Mouse (Mus musculus) cerebellum, adult 8-10 months (tissue): Measurements from ENCODE around the gene Cc2d2a.

Source experiments
- DNase-seq: peaks from one replicate; pipeline ENCODE4 v3.0.0; 2022

Cc2d2a gene

GRCm38 (mm10) chr5:43728375-43729165 is 66.4 kb downstream of the Cc2d2a start:
- DNase-seq, result no peak

GRCm38 (mm10) chr5:43732381-43732780 is 70.2 kb downstream of the Cc2d2a start:
- DNase-seq, result no peak

- DNase-seq, result no peak
These were observed 82.0 kb downstream of the Cc2d2a start for GRCm38 (mm10) chr5:43744187-43744586.

- no peak for DNase-seq
These were observed 83.0 kb downstream of the Cc2d2a start for GRCm38 (mm10) chr5:43745156-43745555.

GRCm38 (mm10) chr5:43748039-43748438 is 85.9 kb downstream of the Cc2d2a start:
- no peak for DNase-seq

- no peak for DNase-seq
These were observed 86.9 kb downstream of the Cc2d2a start for GRCm38 (mm10) chr5:43749092-43749491.

- no peak for DNase-seq
These were observed 108.6 kb downstream of the Cc2d2a start for GRCm38 (mm10) chr5:43770618-43771354.

GRCm38 (mm10) chr5:43771555-43771954 is 109.4 kb downstream of the Cc2d2a start:
- no peak for DNase-seq

GRCm38 (mm10) chr5:43776407-43776806 is 114.3 kb downstream of the Cc2d2a start:
- DNase-seq, result no peak

- DNase-seq, result no peak
These were observed 114.8 kb downstream of the Cc2d2a start for GRCm38 (mm10) chr5:43776993-43777392.

- DNase-seq, result no peak
These were observed 116.4 kb downstream of the Cc2d2a start for GRCm38 (mm10) chr5:43778583-43778982.

GRCm38 (mm10) chr5:43781423-43781976 is 119.4 kb downstream of the Cc2d2a start:
- DNase-seq, result no peak

GRCm38 (mm10) chr5:43781977-43782930 is 120.1 kb downstream of the Cc2d2a start:
- peak; percentile 83 for DNase-seq

GRCm38 (mm10) chr5:43783996-43784395 is 121.8 kb downstream of the Cc2d2a start:
- no peak for DNase-seq

- DNase-seq, result no peak
These were observed 124.5 kb downstream of the Cc2d2a start for GRCm38 (mm10) chr5:43786607-43787006.

- no peak for DNase-seq
These were observed 126.0 kb downstream of the Cc2d2a start for GRCm38 (mm10) chr5:43787976-43788752.
